Mouse (Mus musculus) embryonic facial prominence, embryonic 14.5 days (tissue): Measurements from ENCODE around the gene Cxcl3. TPM values are rescaled to one million over a fixed set of nuclear protein-coding genes. Genes with fewer than 3 reads are reported as not detected.
"Not testable (repeated sequence)": the region's sequence is repeated elsewhere in the genome, so short reads cannot be mapped to it uniquely, and the experiment has no call there.

Experiments used
- ATAC-seq: fragments of 200-750 bp; cut with Nextera tagmentation; 2 replicates; pipeline ENCODE4 v1.8.0; 2017; ENCODE audit warnings: low read depth, moderate number of reproducible peaks, moderate TSS enrichment
- DNase-seq: peaks from one replicate; pipeline ENCODE4 v3.0.0-alpha.2; 2015; ENCODE audit warnings: low spot score
- H3K27ac ChIP-seq: fragments of 300-500 bp; sonication (generic); replicated peaks from 2 replicates; pipeline ENCODE4 v1.5.1; 2014; ENCODE audit warnings: low read depth, mild to moderate bottlenecking, low read length, moderate library complexity
- H3K27me3 ChIP-seq: fragments of 300-500 bp; sonication (generic); replicated peaks from 2 replicates; pipeline ENCODE4 v1.6.1; 2014; ENCODE audit warnings: low read length; ENCODE audit not compliant: control insufficient read depth, insufficient read depth
- H3K36me3 ChIP-seq: fragments of 300-500 bp; sonication (generic); 2 replicates; pipeline ENCODE4 v1.6.1; 2014; ENCODE audit warnings: low read length, mixed read lengths; ENCODE audit not compliant: control insufficient read depth, insufficient read depth
- H3K4me1 ChIP-seq: fragments of 300-500 bp; sonication (generic); 2 replicates; pipeline ENCODE4 v1.6.1; 2014; ENCODE audit warnings: antibody characterized with exemption, low read length; ENCODE audit not compliant: control insufficient read depth, insufficient read depth
- H3K4me2 ChIP-seq: fragments of 300-500 bp; sonication (generic); 2 replicates; pipeline ENCODE4 v1.6.1; 2014; ENCODE audit warnings: low read depth, mild to moderate bottlenecking, low read length, moderate library complexity, mixed read lengths
- H3K4me3 ChIP-seq: fragments of 300-500 bp; sonication (generic); 2 replicates; pipeline ENCODE4 v1.5.1; 2014; ENCODE audit warnings: low read depth, mild to moderate bottlenecking, low read length
- H3K9ac ChIP-seq: fragments of 300-500 bp; sonication (generic); 2 replicates; pipeline ENCODE4 v1.6.1; 2014; ENCODE audit warnings: low read depth, mild to moderate bottlenecking, low read length, moderate library complexity, mixed read lengths
- H3K9me3 ChIP-seq: fragments of 300-500 bp; sonication (generic); 2 replicates; pipeline ENCODE4 v1.6.1; 2016; ENCODE audit warnings: low read length; ENCODE audit not compliant: control insufficient read depth
- WGBS: fragments of 180-500 bp; shearing (Covaris S2); extraction: QIAGEN DNeasy Blood & Tissue Kit; methylation state at CpG from one replicate; pipeline ENCODE4 v1.1.7; 2014; 5-methylcytosine and 5-hydroxymethylcytosine counted together
- polyA plus RNA-seq: library from polyadenylated mRNA; unstranded; fragments of >200 nt; fragmentation: Nextera tagmentation; extraction: Ambion mirVana; gene quantifications from 2 replicates; pipeline ENCODE4 v1.2.1, GENCODE M21; 2014

Cxcl3 gene
- polyA plus RNA-seq, 1 experiment from 2014 or later, result 0.17 TPM

DNA sequence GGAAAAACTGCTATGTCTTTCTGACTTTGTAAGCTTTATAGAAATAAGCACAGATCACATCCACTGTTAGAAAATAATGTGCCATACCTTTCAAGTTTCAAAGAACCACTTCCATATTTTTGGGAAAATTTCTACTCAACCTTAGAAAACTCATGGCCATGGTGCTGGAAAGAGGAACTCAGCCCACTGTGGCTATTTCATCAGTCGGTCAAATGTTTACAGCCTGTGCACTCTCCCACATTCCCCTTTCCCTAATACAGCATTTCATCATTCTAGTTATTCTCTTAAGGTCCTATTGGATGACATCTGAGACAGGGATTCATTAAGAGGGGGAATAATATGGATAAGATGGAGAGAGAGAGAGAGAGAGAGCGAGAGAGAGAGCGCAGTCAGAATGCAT is 2.2 kb upstream of the Cxcl3 start:
- Histone ChIP-seq H3K9me3 (no peaks in the 10 kb centered on the region), H3K4me3 (no peak overlapping the region), H3K27ac (no peak overlapping the region), H3K9ac (no peak overlapping the region), H3K27me3 (no peaks in the 10 kb centered on the region), H3K4me2 (no peak overlapping the region), H3K36me3 (no peaks in the 10 kb centered on the region), H3K4me1 (no peaks in the 10 kb centered on the region)
- no peak for ATAC-seq
- no peak for DNase-seq
- WGBS, result 78% methylated on average over 3 of the region's 3 CpGs

GRCm38 (mm10) chr5:90788114-90788513 is 2.2 kb downstream of the Cxcl3 start:
- no peaks in the 10 kb centered on the region; the same call in 1 of the 2 replicates for H3K4me1 ChIP-seq
- WGBS, result 67% methylated on average over 4 of the region's 4 CpGs
- no peak overlapping the region for H3K4me2 ChIP-seq
- no peak overlapping the region for H3K27ac ChIP-seq
- ATAC-seq (no peak), DNase-seq (no peak)
- H3K4me3 ChIP-seq, result no peak overlapping the region
- H3K27me3 ChIP-seq, result no peaks in the 10 kb centered on the region
- H3K9me3 ChIP-seq, result no peaks in the 10 kb centered on the region
- no peaks in the 10 kb centered on the region for H3K36me3 ChIP-seq
- no peak overlapping the region for H3K9ac ChIP-seq

DNA sequence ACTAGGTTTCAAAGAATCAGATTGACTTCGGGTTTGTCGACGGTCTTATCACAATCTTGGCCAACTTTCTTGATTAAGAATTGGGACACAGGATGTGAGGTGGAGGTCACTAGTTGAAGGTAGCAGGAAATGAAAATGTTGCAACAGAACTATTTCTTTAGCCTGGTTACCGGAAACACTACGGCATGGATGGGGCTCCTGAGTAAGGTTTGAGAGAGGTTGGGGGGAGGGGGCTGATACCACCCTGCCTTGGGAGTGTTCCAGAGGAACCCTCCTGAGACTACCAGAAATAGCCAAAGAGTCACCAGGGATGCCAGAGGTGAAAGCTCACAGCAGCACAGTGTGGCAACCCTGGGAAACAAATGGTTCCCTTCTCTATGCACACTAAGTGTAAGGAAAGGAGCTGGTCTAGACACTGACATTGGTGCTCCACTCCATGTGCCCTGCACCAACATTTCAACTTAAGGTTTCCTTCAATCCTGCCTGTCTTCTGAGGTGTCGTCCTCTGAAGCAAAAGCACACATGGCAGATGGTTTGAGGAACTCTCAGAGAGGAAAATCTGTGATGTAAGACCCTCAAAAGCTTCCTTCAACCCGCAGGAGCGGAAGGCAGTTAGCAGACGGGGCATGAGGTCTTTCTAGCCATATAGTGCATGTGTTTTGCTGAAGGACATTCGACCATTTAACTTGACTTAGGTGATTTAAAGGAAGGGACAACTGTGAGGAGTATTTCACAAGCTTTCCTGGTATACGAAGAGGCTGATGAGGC is 3.6 kb downstream of the Cxcl3 start:
- H3K27ac ChIP-seq, result no peak overlapping the region
- no peak for ATAC-seq
- no peak overlapping the region for H3K4me3 ChIP-seq
- H3K36me3 ChIP-seq, result no peaks in the 10 kb centered on the region
- no peak for DNase-seq
- no peaks in the 10 kb centered on the region for H3K27me3 ChIP-seq
- no peak overlapping the region for H3K4me2 ChIP-seq
- 70% methylated on average over 11 of the region's 11 CpGs for WGBS
- no peaks in the 10 kb centered on the region; the same call in 1 of the 2 replicates for H3K4me1 ChIP-seq
- no peaks in the 10 kb centered on the region for H3K9me3 ChIP-seq
- H3K9ac ChIP-seq, result no peak overlapping the region

GRCm38 (mm10) chr5:90790074-90790502 is 4.2 kb downstream of the Cxcl3 start:
- no peak for DNase-seq
- Histone ChIP-seq H3K4me3 (no peak overlapping the region), H3K27me3 (no peaks in the 10 kb centered on the region), H3K36me3 (no peaks in the 10 kb centered on the region), H3K4me2 (no peak overlapping the region), H3K9ac (no peak overlapping the region), H3K4me1 (no peaks in the 10 kb centered on the region; the same call in 1 of the 2 replicates), H3K27ac (no peak overlapping the region), H3K9me3 (no peaks in the 10 kb centered on the region)
- 48% methylated on average over 8 of the region's 8 CpGs for WGBS
- no peak for ATAC-seq

- ATAC-seq (no peak), DNase-seq (no peak)
- Histone ChIP-seq H3K27me3 (no peaks in the 10 kb centered on the region), H3K4me3 (no peak within 1 kb of the TSS), H3K4me2 (no peak within 1 kb of the TSS), H3K9me3 (no peaks in the 10 kb centered on the region), H3K9ac (no peak within 1 kb of the TSS), H3K27ac (no peak within 1 kb of the TSS), H3K36me3 (no peaks in the 10 kb centered on the region), H3K4me1 (no peaks in the 10 kb centered on the region; the same call in 1 of the 2 replicates)
- WGBS, result 61% methylated on average over 5 of the region's 5 CpGs
Measured at GRCm38 (mm10) chr5:90794195-90794625, 8.3 kb downstream of the Cxcl3 start, which contains the start of gene Cxcl15. TSS of gene Cxcl15 (plus strand) at chr5:90794534.

- not testable (repeated sequence) for H3K4me2 ChIP-seq, H3K36me3 ChIP-seq, DNase-seq, H3K4me1 ChIP-seq, H3K9ac ChIP-seq, ATAC-seq, H3K4me3 ChIP-seq, H3K27ac ChIP-seq, H3K27me3 ChIP-seq, H3K9me3 ChIP-seq
- 83% methylated on average over 2 of the region's 2 CpGs for WGBS
Measured at GRCm38 (mm10) chr5:90795392-90795791, 9.5 kb downstream of the Cxcl3 start.

DNA sequence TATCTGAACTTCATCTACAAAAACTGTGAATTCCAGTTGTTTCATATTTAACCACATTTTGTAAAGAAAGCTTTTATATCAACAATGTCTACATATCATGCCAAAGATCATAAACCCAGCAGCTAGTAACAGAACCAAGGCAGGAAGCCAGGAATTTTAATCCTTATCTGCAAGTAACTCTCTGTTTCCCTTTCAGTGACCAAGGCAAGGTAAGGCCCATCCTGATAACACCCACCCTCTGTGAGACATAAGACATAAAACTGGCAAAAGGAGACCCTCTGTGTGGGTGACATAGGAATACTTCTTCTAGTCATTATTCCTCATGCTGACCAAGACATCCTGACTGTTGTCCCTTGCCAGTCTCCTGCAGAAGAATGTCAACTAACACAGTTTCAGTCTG is 18.7 kb downstream of the Cxcl3 start:
- H3K9ac ChIP-seq, result no peak overlapping the region
- no peaks in the 10 kb centered on the region for H3K36me3 ChIP-seq
- DNase-seq (peak; percentile 26), ATAC-seq (no peak)
- no peaks in the 10 kb centered on the region for H3K9me3 ChIP-seq
- no peaks in the 10 kb centered on the region for H3K27me3 ChIP-seq
- H3K4me2 ChIP-seq, result no peak overlapping the region
- no peak overlapping the region for H3K4me3 ChIP-seq
- H3K27ac ChIP-seq, result no peak overlapping the region
- no peaks in the 10 kb centered on the region for H3K4me1 ChIP-seq

- H3K9ac ChIP-seq, result no peak overlapping the region
Measured at GRCm38 (mm10) chr5:90806050-90806449, 20.1 kb downstream of the Cxcl3 start.

More at GRCm38 (mm10) chr5:90806050-90806449, 20.1 kb downstream of the Cxcl3 start:
- no peaks in the 10 kb centered on the region for H3K36me3 ChIP-seq
- no peaks in the 10 kb centered on the region for H3K27me3 ChIP-seq
- no peak overlapping the region for H3K4me2 ChIP-seq
- ATAC-seq, result no peak
- H3K9me3 ChIP-seq, result no peaks in the 10 kb centered on the region
- H3K4me1 ChIP-seq, result no peaks in the 10 kb centered on the region
- H3K27ac ChIP-seq, result no peak overlapping the region
- no peak overlapping the region for H3K4me3 ChIP-seq
- DNase-seq, result peak; percentile 64
